Mouse (Mus musculus) liver, adult 2 months (tissue): ENCODE data around the gene Sdsl.

Experiments
- CTCF ChIP-seq: fragments of 200-500 bp; IDR thresholded peaks from 2 replicates; pipeline ENCODE4 v1.5.1; 2011; ENCODE audit warnings: low read depth, low read length, control low read depth
- POLR2A ChIP-seq: fragments of 200-500 bp; IDR thresholded peaks from 2 replicates; pipeline ENCODE4 v1.6.1; 2011; ENCODE audit warnings: low read length, control low read depth; ENCODE audit not compliant: insufficient read depth; ENCODE audit errors: extremely low read depth

GRCm38 (mm10) chr5:120468336-120468735 lies 4.3 kb downstream of the Sdsl start:
- no peak for TF ChIP-seq CTCF
- TF ChIP-seq POLR2A: no peak
